Mouse (Mus musculus) right cerebral cortex, postnatal 4 days (tissue): Measurements from ENCODE around the gene Cmtm3.

Experiments
- DNase-seq: peaks from one replicate; pipeline ENCODE4 v3.0.0-alpha.2; 2022

The Cmtm3 gene

DNA sequence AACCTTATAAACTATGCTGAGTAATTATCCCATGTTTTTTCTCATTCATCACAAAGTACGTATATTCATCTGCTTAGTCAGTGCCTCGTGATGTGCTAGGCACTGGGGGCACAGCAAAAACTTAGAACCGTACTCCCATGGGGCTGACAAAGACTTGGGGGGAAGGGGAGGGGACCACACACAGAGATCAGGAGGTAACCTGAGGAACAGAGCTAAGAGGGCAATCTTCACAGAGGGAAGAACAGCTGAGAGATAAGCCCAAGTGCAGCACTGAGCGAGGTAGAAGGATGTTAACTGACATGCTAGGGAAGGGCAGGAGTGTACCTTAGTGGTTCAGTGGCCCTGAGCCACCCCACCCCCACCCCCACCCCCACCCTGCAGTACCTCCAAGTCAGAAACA is 47.5 kb downstream of the Cmtm3 start:
- DNase-seq, result no peak

DNA sequence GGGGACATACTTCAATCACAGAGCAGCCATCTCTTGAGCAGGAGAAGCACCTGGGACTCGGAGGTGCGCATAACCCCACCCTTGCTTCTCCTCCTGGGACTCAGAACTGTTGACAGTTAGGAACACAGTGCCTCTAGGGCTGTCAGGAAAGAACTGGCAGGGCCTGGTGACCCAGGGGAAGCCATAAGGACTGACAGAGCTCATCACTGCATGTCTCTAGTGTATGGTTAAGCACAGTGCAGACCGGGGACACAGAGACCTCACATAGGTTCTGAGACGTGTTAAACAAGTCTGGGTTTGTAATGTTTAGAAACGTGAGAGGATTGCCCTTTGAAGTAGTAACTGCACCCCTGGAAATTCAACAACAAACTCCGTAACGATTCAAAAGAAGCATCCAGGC is 48.3 kb downstream of the Cmtm3 start:
- no peak for DNase-seq

DNA sequence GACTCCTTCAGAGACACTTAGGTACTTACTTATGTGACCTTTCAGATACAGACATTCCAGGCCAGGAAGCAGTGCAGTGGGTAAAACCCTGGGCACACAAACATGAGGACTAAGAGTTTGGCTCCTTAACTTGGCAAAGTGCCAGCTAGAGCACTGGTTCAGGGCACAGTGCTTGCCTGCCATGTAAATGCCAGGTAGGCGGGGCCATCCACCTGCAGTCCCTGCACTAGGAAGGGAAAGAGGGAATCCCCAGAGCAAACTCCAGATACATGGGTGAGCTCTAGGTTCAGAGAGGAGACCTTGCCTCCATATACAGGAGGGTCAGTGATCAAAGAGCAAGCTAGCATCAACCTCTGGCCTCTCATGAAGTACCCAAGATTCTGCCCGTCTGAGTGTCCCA is 48.8 kb downstream of the Cmtm3 start:
- DNase-seq, result no peak

DNA sequence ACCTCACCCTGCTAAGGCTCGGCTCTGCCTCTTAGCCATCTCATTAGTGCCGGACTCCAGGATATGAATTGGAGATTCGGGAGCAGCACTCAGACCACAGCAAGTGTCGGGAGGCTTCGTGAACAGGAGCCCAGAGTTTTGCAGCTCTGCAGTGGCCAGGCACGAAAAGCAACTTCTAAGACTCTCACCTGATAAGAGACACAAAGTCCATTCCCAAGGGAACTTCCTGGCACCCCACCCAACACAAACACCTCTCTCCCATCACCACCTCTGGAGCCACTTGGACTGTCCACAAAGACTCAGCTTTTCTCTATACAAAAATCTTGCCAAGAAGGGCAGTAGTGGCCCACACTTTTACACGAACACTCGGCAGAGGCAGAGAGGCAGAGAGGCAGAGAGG is 51.0 kb downstream of the Cmtm3 start:
- DNase-seq, result no peak

DNA sequence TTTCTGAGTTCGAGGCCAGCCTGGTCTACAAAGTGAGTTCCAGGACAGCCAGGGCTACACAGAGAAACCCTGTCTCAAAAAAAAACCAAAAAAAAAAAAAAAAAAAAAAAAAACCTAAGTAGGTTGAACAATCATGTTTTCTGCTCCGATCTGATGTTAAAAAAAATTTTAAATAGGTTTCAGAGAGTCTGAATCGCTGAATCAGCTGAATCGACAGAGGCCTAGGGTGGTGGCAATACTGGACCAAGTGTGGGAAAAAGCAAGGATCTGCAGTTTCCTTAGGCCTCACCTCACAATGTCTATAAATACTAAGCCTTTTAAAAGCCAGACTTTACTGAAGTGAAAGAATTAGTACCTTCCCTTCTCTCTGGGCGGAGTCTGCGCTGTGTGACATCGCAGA is 53.9 kb downstream of the Cmtm3 start:
- no peak for DNase-seq

DNA sequence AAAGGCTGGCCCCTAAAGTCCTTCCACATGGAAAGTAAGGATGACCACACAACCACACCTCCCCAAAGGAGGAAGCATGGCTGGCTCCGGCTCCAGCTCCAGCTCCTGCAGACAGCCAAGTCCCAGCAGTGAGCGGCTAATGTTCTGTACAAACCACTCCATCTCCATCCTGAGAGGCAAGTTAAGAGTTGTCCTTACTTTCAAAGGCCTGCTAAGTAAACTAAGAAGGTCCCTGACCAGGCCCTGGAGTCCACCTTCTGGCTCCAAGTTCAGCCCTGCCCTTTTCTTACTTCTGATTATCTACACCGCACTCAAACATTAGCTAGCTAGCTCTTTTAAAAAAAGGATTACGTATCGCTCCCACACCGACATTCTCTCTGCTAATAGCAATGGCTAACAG is 54.6 kb downstream of the Cmtm3 start:
- no peak for DNase-seq

DNA sequence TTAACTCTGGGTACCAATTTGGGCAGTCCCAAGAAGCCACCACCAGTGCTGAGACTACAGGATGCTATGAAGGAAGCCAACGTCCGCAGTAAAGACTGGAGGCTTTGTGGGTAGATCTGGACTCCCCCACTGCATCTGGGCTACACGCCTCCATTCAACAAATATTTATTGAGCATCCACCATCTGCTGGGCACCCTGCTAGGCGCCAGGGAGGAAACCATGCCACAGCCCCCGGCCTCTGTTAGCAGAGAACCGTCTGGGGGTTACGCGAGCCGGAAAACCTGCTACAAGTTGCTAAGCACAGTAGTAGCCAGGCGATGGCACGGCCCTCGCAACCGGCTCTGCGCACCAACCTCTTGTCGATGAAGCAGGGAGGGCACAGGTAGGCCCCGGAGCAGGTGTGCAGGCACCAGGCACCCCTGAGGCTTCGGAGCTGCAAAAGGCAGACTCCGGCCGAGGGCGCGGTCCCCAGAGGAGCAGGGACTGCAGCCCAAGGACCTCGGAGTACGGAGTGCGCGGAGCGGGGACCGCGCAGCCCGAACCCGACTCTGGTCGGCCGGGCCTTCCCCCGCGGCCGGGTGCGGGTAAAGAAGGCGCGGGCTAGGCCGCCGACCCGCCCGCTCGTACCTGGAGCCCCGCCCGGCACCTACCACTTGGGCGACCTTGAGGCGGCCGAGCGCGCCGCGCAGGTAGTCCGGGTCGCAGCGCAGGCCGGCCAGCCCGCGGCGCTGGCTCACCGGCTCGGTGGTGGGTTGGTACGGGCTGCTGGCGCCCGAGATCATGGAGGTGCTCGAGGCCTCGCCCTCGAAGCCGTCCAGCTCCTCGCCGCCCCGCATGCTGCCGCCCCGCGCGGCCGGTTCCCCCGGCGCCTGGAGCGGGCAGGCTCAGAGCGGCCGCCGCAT is 55.8 kb downstream of the Cmtm3 start:
- DNase-seq, result peak; percentile 47

DNA sequence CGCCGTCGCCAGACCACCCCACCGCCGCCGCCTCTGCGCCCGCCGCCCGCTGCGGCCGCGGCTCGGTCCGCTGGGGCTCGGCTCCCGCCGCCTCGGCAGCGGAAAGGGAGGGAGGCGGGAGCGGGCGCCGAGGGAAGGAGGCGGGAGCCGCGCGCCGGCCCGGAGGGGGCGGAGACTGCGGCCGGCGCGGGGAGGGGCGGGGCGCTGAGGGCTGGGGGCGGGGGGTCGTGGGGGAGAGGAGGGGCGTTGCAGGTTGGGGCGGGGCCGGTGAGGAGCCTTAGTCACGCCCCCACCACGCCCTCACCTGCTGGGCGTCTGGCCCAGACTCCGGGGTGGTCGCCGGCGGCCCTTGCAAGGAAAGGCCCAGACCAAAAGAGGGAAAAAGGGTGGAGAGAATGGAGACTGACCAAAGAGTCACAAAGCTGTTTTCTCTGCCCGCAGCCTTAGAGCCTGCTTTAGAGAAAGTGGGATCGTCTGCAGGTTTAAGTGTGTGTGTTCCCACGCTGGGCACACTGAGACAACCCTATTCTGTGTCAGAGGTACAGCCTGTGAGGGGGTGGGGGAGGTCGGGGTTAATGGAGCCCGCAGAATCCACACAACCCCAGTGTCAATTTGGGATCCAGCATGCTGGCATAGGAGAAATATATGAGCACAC is 56.6 kb downstream of the Cmtm3 start, which contains the start of gene Cmtm4:
Cmtm4 (minus strand) TSS at position 105 of the 655 bp plus-strand sequence.
- peak; percentile 67 for DNase-seq
